Mouse (Mus musculus) forebrain, embryonic 15.5 days (tissue): ENCODE data around the gene Nxnl2. TPM values are rescaled to one million over a fixed set of nuclear protein-coding genes. Genes with fewer than 3 reads are reported as not detected.

Experiments used
- ATAC-seq: fragments of 200-750 bp; cut with Nextera tagmentation; replicated peaks from 2 replicates; pipeline ENCODE4 v1.8.0; 2017; ENCODE audit warnings: mild to moderate bottlenecking, moderate TSS enrichment, moderate library complexity
- H3K27ac ChIP-seq: fragments of 300-500 bp; sonication (generic); replicated peaks from 2 replicates; pipeline ENCODE4 v1.5.1; 2015; ENCODE audit warnings: mild to moderate bottlenecking, inconsistent platforms
- H3K27me3 ChIP-seq: fragments of 300-500 bp; sonication (generic); 2 replicates; pipeline ENCODE4 v1.6.1; 2015; ENCODE audit warnings: inconsistent platforms
- H3K36me3 ChIP-seq: fragments of 300-500 bp; sonication (generic); 2 replicates; pipeline ENCODE4 v1.6.1; 2015; ENCODE audit warnings: mild to moderate bottlenecking, inconsistent platforms
- H3K4me1 ChIP-seq: fragments of 300-500 bp; sonication (generic); 2 replicates; pipeline ENCODE4 v1.6.1; 2015; ENCODE audit warnings: inconsistent platforms
- H3K4me2 ChIP-seq: fragments of 300-500 bp; sonication (generic); replicated peaks from 2 replicates; pipeline ENCODE4 v1.6.1; 2015; ENCODE audit warnings: mild to moderate bottlenecking, inconsistent platforms
- H3K4me3 ChIP-seq: fragments of 300-500 bp; sonication (generic); 2 replicates; pipeline ENCODE4 v1.5.1; 2015; ENCODE audit warnings: mild to moderate bottlenecking, inconsistent platforms
- H3K9ac ChIP-seq: fragments of 300-500 bp; sonication (generic); replicated peaks from 2 replicates; pipeline ENCODE4 v1.6.1; 2015; ENCODE audit warnings: mild to moderate bottlenecking, inconsistent platforms
- H3K9me3 ChIP-seq: fragments of 300-500 bp; sonication (generic); 2 replicates; pipeline ENCODE4 v1.6.1; 2016; ENCODE audit warnings: inconsistent platforms
- WGBS: fragments of 180-500 bp; shearing (Covaris S2); methylation state at CpG from one replicate; pipeline ENCODE4 v1.1.7; 2015; ENCODE audit warnings: mixed read lengths; 5-methylcytosine and 5-hydroxymethylcytosine counted together
- polyA plus RNA-seq: library from polyadenylated mRNA; unstranded; fragments of >200 nt; fragmentation: Nextera tagmentation; extraction: Ambion mirVana; gene quantifications from 2 replicates; pipeline ENCODE4 v1.2.1, GENCODE M21; 2015

Nxnl2 gene
- 0.97 and 1.4 TPM in 2 replicates for polyA plus RNA-seq

DNA sequence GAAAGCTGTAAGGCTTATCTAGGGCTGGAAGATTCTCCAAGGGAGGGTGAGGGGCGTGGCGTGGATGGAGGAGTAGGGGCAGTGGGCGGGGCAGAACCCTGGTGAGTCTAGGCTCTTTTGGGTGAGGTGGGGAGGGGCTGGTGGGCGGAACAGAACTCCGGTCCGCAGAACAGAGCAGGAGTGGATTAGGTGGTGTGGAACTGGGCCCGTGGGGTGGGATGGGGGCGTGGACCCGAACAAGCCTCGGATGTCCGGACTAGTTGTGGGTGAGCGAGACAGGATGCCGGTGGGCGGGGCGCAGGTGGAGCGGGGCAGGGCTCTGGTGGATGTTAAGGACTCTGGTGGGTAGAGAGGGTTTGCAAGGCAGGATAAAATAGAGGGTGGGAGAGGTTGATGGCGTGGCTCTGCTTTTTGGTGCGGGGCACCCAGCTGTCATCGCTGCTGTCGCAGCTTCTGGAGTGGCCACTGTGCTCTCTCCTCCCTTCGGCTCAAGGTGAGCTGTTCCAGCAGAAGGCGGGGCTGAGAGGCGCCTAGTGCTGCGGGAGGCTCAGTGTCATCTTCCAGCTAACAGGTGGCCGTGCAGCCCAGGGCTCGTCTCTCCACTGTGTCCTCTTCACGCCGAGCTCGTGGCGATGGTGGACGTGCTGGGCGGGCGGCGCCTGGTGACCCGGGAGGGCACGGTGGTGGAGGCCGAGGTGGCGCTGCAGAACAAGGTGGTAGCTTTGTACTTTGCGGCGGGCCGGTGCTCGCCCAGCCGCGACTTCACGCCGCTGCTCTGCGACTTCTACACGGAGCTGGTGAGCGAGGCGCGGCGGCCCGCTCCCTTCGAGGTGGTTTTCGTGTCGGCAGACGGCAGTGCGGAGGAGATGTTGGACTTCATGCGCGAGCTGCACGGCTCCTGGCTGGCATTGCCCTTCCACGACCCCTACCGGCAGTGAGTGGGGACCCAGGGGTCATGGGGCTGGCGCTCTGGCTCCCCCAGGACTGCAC lies at the start of gene Nxnl2:
Gene Nxnl2 (plus strand): TSS at position 332 of the 990 bp plus-strand sequence.
- Histone ChIP-seq H3K9me3 (no peaks in the 10 kb centered on the region), H3K36me3 (no peaks in the 10 kb centered on the region), H3K4me3 (peak within 1 kb of the TSS; percentile 43), H3K9ac (peak within 1 kb of the TSS; percentile 30), H3K4me2 (peak within 1 kb of the TSS; percentile 89), H3K27me3 (0 out of 2 replicates have a peak, but pooled peaks cover 6% of the 10 kb centered on the region), H3K4me1 (peaks cover 15% of the 10 kb centered on the region), H3K27ac (no peak within 1 kb of the TSS)
- under 1% methylated on average over 64 of the region's 64 CpGs for WGBS
- ATAC-seq, result peak; percentile 79

DNA sequence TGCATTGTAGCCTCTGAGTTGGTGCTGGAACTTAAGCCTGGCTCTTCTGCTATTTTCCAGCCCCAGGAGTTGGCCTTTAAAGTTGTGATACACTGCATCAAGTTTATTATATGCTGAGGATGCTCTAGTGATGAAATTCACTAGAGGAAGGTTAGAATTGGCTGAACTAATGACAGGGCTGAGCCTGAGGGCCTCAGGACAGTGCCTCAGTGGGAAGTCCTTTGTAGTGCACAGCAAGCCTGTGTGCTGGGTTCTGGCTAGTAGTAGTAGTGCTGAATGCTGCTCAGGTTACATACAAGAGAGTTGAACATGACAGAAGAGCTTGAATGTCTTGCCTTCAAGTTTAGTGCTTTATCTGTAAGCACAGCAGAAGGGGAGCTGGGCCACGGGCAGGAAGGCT lies 48.9 kb upstream of the Nxnl2 start:
- H3K9me3 ChIP-seq, result no peaks in the 10 kb centered on the region
- H3K4me3 ChIP-seq, result no peak overlapping the region
- peaks cover 40% of the 10 kb centered on the region for H3K4me1 ChIP-seq
- ATAC-seq, result no peak
- no peak overlapping the region for H3K9ac ChIP-seq
- no peaks in the 10 kb centered on the region for H3K27me3 ChIP-seq
- H3K36me3 ChIP-seq, result peaks cover 2% of the 10 kb centered on the region; the same call in 1 of the 2 replicates
- H3K4me2 ChIP-seq, result no peak overlapping the region
- no peak overlapping the region for H3K27ac ChIP-seq
- 48% methylated on average over 1 of the region's 1 CpGs for WGBS

DNA sequence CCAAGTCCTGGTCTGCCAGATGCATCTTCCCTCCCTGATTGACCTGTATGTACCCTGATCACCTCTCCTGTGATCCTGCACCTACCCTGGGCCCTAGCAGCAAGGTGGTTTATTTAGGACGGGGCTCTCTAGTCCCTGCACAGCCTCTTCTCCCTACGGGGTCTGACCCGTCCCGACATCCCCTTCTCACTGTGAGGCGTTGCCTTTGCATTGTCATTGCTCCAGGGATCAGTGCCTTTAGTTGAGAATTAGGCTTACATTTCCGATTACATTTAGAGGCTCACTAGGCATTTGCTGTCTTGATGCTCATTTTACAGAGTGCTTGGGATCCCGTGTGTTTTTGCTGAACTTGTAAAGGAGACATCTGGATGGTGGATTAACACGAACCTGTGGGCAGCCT lies 48.1 kb upstream of the Nxnl2 start:
- H3K27me3 ChIP-seq, result no peaks in the 10 kb centered on the region
- ATAC-seq, result no peak
- no peak overlapping the region for H3K4me2 ChIP-seq
- WGBS, result 81% methylated on average over 8 of the region's 8 CpGs
- H3K4me1 ChIP-seq, result peaks cover 40% of the 10 kb centered on the region
- no peaks in the 10 kb centered on the region for H3K9me3 ChIP-seq
- peaks cover 2% of the 10 kb centered on the region; the same call in 1 of the 2 replicates for H3K36me3 ChIP-seq
- H3K9ac ChIP-seq, result no peak overlapping the region
- no peak overlapping the region for H3K27ac ChIP-seq
- H3K4me3 ChIP-seq, result no peak overlapping the region

DNA sequence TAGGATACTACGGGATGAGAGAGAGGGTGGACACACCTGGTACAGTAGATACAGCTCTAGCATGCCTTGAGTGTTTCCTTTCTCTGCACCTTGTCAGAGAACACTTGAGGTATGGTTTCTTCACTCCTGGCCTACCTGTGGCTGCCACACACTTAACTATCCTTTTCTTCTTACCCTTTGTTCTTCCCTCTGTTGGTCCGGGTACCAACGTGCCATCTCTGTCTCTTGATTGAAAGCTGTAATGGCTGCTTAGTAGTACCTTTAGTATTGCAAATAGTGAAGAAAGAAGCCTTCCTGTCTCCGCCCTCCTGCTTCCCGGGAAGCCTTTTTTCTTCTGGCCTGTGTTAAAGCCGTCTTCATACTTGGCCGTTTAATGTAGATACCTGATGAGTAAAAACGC lies 45.5 kb upstream of the Nxnl2 start:
- Histone ChIP-seq H3K4me2 (no peak overlapping the region), H3K36me3 (peaks cover 16% of the 10 kb centered on the region; the same call in 1 of the 2 replicates), H3K4me3 (no peak overlapping the region), H3K27ac (no peak overlapping the region), H3K4me1 (peaks cover 18% of the 10 kb centered on the region), H3K9me3 (no peaks in the 10 kb centered on the region), H3K27me3 (no peaks in the 10 kb centered on the region), H3K9ac (no peak overlapping the region)
- ATAC-seq, result no peak
- WGBS, result 73% methylated on average over 8 of the region's 8 CpGs

DNA sequence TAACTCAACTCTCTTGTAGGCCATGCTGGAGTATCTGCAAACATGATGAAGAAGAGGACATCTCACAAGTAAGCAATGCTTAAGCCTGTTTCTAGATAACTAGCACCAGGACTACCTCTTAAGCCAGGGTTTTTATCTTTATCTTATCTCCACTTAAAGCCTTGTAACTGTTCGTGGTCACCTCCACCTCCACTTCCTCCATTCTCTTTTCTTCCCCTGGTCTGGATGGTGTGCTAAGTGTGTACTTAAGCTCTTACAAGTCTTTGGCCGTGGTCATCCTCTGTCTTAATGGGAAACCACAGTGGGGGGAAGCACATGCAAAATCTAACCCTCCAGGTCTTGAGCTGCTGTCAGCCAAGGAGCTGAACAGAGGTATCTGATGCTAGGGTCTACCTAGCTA lies 42.9 kb upstream of the Nxnl2 start:
- no peak overlapping the region for H3K4me3 ChIP-seq
- no peaks in the 10 kb centered on the region for H3K9me3 ChIP-seq
- no peak overlapping the region for H3K4me2 ChIP-seq
- H3K27me3 ChIP-seq, result no peaks in the 10 kb centered on the region
- peaks cover 19% of the 10 kb centered on the region; the same call in 1 of the 2 replicates for H3K36me3 ChIP-seq
- H3K9ac ChIP-seq, result no peak overlapping the region
- no peak for ATAC-seq
- H3K27ac ChIP-seq, result no peak overlapping the region
- 0 out of 2 replicates have a peak, but pooled peaks cover 2% of the 10 kb centered on the region for H3K4me1 ChIP-seq
- 91% methylated on average over 2 of the region's 2 CpGs for WGBS

DNA sequence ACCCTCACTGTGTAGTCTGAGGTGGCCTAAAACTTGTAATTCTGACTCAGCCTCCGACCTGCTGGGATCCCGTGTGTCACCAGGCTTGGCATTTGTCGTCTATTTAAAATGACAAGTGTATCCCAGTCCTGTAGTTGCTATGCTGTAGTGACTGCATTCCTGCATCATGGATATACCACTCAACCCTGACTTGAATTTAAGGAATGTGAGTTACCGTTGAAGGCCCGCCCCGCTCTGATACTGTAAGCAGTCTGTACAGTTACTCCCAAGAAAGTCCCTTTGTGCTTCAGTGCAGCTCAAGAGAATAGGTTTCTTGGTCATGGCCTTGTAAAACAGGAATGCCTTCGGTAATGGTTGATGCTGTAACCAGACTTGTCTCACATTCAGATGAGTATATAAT lies 42.4 kb upstream of the Nxnl2 start:
- H3K36me3 ChIP-seq, result peaks cover 19% of the 10 kb centered on the region; the same call in 1 of the 2 replicates
- no peaks in the 10 kb centered on the region for H3K9me3 ChIP-seq
- no peak for ATAC-seq
- no peaks in the 10 kb centered on the region for H3K27me3 ChIP-seq
- WGBS, result 94% methylated on average over 7 of the region's 7 CpGs
- H3K4me1 ChIP-seq, result 0 out of 2 replicates have a peak, but pooled peaks cover 2% of the 10 kb centered on the region
- H3K9ac ChIP-seq, result no peak overlapping the region
- H3K4me3 ChIP-seq, result no peak overlapping the region
- no peak overlapping the region for H3K27ac ChIP-seq
- H3K4me2 ChIP-seq, result no peak overlapping the region

DNA sequence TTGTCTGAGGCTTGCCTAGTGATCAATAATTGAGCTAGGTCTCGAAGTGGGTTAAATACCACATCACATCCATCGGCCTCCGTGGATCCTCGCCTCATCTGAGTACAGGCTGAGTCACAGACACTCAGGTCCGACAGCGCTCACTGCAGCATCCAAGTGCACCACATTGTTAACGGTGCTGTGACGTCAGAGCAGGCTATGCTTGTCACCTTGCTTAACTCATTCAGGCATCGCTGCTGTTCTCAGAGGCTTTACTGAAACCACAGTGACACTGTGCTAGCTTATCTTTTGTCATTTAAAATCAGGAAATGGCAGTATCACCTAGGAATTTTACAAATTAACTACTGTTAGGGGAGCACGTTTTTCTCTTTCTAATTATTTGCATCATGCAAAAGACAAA lies 39.6 kb upstream of the Nxnl2 start:
- no peak; the same call in 1 of the 2 replicates for ATAC-seq
- Histone ChIP-seq H3K27me3 (no peaks in the 10 kb centered on the region), H3K36me3 (peaks cover 29% of the 10 kb centered on the region), H3K4me3 (no peak overlapping the region), H3K4me2 (no peak overlapping the region), H3K9me3 (no peaks in the 10 kb centered on the region), H3K27ac (no peak overlapping the region), H3K9ac (no peak overlapping the region), H3K4me1 (no peaks in the 10 kb centered on the region)
- 85% methylated on average over 10 of the region's 10 CpGs for WGBS

DNA sequence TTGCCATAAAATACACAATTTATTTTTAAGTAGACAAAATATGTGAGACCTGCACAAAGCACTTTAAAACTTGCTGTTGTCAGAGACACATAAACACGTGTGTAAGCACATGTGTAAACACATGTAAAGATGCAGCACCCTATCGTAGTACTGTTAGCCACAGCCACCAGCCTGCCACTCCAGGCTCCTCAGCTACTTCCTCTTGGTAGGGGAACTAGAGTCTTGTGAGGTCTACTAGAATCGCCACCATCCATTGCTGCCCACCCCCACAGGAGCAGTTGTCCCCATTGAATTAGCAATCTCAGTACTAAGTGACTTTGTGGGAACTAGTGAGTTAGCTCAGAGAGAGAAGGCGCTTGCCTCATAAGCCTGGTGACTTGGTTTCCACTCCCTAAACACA lies 34.5 kb upstream of the Nxnl2 start:
- H3K9me3 ChIP-seq, result no peaks in the 10 kb centered on the region
- no peaks in the 10 kb centered on the region for H3K27me3 ChIP-seq
- peaks cover 4% of the 10 kb centered on the region; the same call in 1 of the 2 replicates for H3K4me1 ChIP-seq
- H3K36me3 ChIP-seq, result peaks cover 36% of the 10 kb centered on the region
- ATAC-seq, result no peak
- no peak overlapping the region for H3K4me2 ChIP-seq
- H3K27ac ChIP-seq, result no peak overlapping the region
- WGBS, result 92% methylated on average over 4 of the region's 4 CpGs
- no peak overlapping the region for H3K9ac ChIP-seq
- H3K4me3 ChIP-seq, result no peak overlapping the region

DNA sequence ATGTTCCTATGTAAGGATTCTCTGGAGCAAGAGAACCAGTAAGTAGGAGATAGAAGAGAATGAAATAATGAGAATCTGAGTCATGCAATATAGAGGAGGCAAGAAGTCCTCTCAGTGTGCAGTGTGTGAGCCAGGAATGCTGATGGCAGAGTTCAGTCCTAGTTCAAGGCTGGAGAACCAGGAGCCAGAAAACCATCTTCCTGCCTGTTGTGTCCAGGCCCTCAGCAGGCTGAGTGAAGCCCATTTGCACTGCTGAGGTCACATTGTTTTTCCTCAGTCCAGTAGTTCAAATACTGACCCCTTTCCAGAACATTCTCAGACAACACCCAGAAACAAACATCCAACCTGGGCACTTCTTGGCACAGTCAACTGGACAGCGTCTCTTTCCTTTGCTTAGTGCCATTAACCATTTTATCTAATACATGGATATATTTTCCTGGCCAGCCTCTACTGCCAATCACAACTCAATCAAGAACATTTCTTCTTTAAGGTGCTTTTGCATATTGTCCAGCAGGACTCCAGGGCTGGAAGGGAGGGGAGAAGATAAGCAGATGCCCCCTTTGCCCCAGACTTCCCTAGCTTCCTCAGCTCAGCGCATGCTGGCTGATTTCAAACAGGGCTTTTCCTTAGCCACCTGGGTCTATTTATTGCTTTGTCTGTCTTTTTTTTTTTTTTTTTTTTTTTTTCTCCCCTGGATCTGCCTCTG lies 33.7 kb upstream of the Nxnl2 start:
- H3K4me3 ChIP-seq, result no peak overlapping the region
- WGBS, result 68% methylated on average over 2 of the region's 2 CpGs
- no peak overlapping the region for H3K9ac ChIP-seq
- H3K27ac ChIP-seq, result no peak overlapping the region
- H3K4me1 ChIP-seq, result peaks cover 4% of the 10 kb centered on the region; the same call in 1 of the 2 replicates
- no peak overlapping the region for H3K4me2 ChIP-seq
- no peak for ATAC-seq
- H3K27me3 ChIP-seq, result no peaks in the 10 kb centered on the region
- H3K9me3 ChIP-seq, result no peaks in the 10 kb centered on the region
- peaks cover 41% of the 10 kb centered on the region for H3K36me3 ChIP-seq

DNA sequence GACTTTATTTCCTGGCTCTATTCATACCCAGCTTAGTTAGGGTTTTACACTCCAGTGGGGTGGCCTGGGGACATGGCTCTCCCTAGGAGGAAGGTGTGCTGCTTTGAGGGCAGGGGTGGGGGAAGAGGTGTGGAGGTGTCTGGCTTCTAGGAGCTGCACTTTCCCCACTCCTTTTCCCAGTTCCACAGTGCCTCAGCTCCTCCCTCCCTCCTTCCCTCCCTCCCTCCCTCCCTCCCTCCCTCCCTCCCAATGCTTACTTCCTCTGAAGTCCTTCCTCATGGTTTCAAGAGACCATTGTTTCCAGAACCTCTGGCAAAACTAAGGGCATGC lies 33.2 kb upstream of the Nxnl2 start:
- H3K36me3 ChIP-seq, result peaks cover 41% of the 10 kb centered on the region
- no peak overlapping the region for H3K9ac ChIP-seq
- H3K4me1 ChIP-seq, result peaks cover 4% of the 10 kb centered on the region; the same call in 1 of the 2 replicates
- no peaks in the 10 kb centered on the region for H3K27me3 ChIP-seq
- no peak overlapping the region for H3K4me3 ChIP-seq
- H3K9me3 ChIP-seq, result no peaks in the 10 kb centered on the region
- no peak overlapping the region for H3K27ac ChIP-seq
- ATAC-seq, result no peak
- H3K4me2 ChIP-seq, result no peak overlapping the region

DNA sequence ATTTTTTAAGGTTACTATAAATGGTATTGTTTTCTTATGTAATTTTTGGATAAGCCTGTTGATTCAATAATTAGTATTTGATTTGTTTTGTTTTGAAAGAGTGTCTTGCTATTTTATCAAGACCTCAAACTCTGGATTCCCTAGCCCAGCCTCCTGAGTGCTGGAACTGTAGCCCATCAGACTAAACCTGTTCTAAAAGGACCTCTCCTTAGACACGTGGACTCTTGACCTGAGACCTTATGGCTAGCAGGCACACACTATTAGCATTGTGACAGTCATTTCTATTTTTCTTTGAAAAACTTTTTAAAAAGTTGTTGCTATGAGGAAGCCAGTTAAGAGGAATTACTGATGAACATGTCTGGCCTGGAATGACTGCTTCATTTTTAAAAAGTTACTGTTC lies 23.7 kb upstream of the Nxnl2 start:
- H3K36me3 ChIP-seq, result peaks cover 38% of the 10 kb centered on the region
- H3K4me1 ChIP-seq, result no peaks in the 10 kb centered on the region
- H3K27me3 ChIP-seq, result no peaks in the 10 kb centered on the region
- H3K4me3 ChIP-seq, result no peak overlapping the region
- no peak overlapping the region for H3K27ac ChIP-seq
- H3K9me3 ChIP-seq, result no peaks in the 10 kb centered on the region
- WGBS, result 81% methylated on average over 1 of the region's 1 CpGs
- ATAC-seq, result no peak
- H3K9ac ChIP-seq, result no peak overlapping the region
- H3K4me2 ChIP-seq, result no peak overlapping the region
